Mouse (Mus musculus) ES-Bruce4 (cell line): ENCODE measurements around the gene Dhh. TPM values are rescaled to one million over a fixed set of nuclear protein-coding genes. Genes with fewer than 3 reads are reported as not detected.
A peak's percentile ranks its signal among the peaks of the same experiment; 100 is the strongest.

ENCODE experiments used
- H3K27ac ChIP-seq: 2 replicates; pipeline ENCODE4 v1.5.1; 2012; ENCODE audit warnings: low read length, inconsistent platforms; ENCODE audit not compliant: insufficient read depth
- H3K27me3 ChIP-seq: 2 replicates; pipeline ENCODE4 v1.6.1; 2012; ENCODE audit warnings: mild to moderate bottlenecking, low read length, inconsistent platforms; ENCODE audit not compliant: control insufficient read depth, poor library complexity, insufficient read depth, severe bottlenecking
- H3K36me3 ChIP-seq: 2 replicates; pipeline ENCODE4 v1.6.1; 2012; ENCODE audit warnings: inconsistent platforms, mild to moderate bottlenecking, low read length, moderate library complexity; ENCODE audit not compliant: control insufficient read depth, poor library complexity, insufficient read depth, severe bottlenecking
- H3K4me1 ChIP-seq: one replicate; pipeline ENCODE4 v1.8.1; 2011; ENCODE audit warnings: low read length; ENCODE audit not compliant: control insufficient read depth, insufficient read depth
- H3K4me3 ChIP-seq: 2 replicates; pipeline ENCODE4 v1.5.1; 2011; ENCODE audit warnings: low read depth, mild to moderate bottlenecking, low read length
- H3K9ac ChIP-seq: 2 replicates; pipeline ENCODE4 v1.6.1; 2012; ENCODE audit warnings: low read depth, mild to moderate bottlenecking, inconsistent platforms; ENCODE audit not compliant: poor library complexity, severe bottlenecking
- H3K9me3 ChIP-seq: replicated peaks from 2 replicates; pipeline ENCODE4 v1.6.1; 2012; ENCODE audit warnings: mild to moderate bottlenecking, low read length, inconsistent platforms; ENCODE audit not compliant: control insufficient read depth, poor library complexity, insufficient read depth, severe bottlenecking
- CTCF ChIP-seq: IDR thresholded peaks from one replicate; pipeline ENCODE4 v1.8.1; 2011; ENCODE audit warnings: low read depth, low read length
- EP300 ChIP-seq: IDR thresholded peaks from 2 replicates; pipeline ENCODE4 v1.6.1; 2011; ENCODE audit warnings: low read depth, low read length; ENCODE audit not compliant: insufficient read depth
- POLR2A ChIP-seq: IDR thresholded peaks from one replicate; pipeline ENCODE4 v1.8.1; 2011; ENCODE audit warnings: low read length; ENCODE audit not compliant: insufficient read depth
- polyA plus RNA-seq: library from polyadenylated mRNA; stranded (reverse); fragments of >200 nt; gene quantifications from 2 replicates; pipeline ENCODE4 v1.2.4, GENCODE M21; 2011; ENCODE audit warnings: low read depth; ENCODE audit not compliant: missing spikeins, insufficient read depth, insufficient read length

The Dhh gene
- polyA plus RNA-seq, 1 experiment = 0.40 TPM

GRCm38 (mm10) chr15:98893036-98893435 is 5.3 kb downstream of the Dhh start:
- Histone ChIP-seq H3K9me3 (no peaks in the 10 kb centered on the region), H3K36me3 (no peaks in the 10 kb centered on the region), H3K27ac (no peak overlapping the region), H3K9ac (no peak overlapping the region), H3K27me3 (peaks cover 8% of the 10 kb centered on the region; the same call in 1 of the 2 replicates), H3K4me3 (no peak overlapping the region), H3K4me1 (peaks cover 3% of the 10 kb centered on the region)
- TF ChIP-seq EP300 (no peak), CTCF (no peak), POLR2A (no peak)

- H3K4me3 ChIP-seq = no peak overlapping the region
- no peaks in the 10 kb centered on the region for H3K36me3 ChIP-seq
- H3K27me3 ChIP-seq = peaks cover 8% of the 10 kb centered on the region; the same call in 1 of the 2 replicates
- no peak overlapping the region for H3K27ac ChIP-seq
- H3K9ac ChIP-seq = no peak overlapping the region
- H3K4me1 ChIP-seq = peaks cover 3% of the 10 kb centered on the region
- TF ChIP-seq POLR2A (no peak), EP300 (no peak), CTCF (peak; percentile 45)
- H3K9me3 ChIP-seq = no peaks in the 10 kb centered on the region
These were observed 6.3 kb downstream of the Dhh start for GRCm38 (mm10) chr15:98891907-98892606.

- Histone ChIP-seq H3K4me1 (peaks cover 3% of the 10 kb centered on the region), H3K9ac (peak overlapping the region; percentile 72), H3K36me3 (no peaks in the 10 kb centered on the region), H3K27ac (peak overlapping the region; percentile 44), H3K27me3 (peaks cover 8% of the 10 kb centered on the region; the same call in 1 of the 2 replicates), H3K4me3 (peak overlapping the region; percentile 96), H3K9me3 (no peaks in the 10 kb centered on the region)
- TF ChIP-seq EP300 (peak; percentile 67), CTCF (no peak), POLR2A (peak; percentile 77)
These were observed 7.1 kb downstream of the Dhh start for GRCm38 (mm10) chr15:98891198-98891742.

- Histone ChIP-seq H3K27ac (no peak overlapping the region), H3K4me3 (no peak overlapping the region), H3K36me3 (no peaks in the 10 kb centered on the region), H3K27me3 (no peaks in the 10 kb centered on the region), H3K9ac (no peak overlapping the region), H3K9me3 (no peaks in the 10 kb centered on the region), H3K4me1 (no peaks in the 10 kb centered on the region)
- TF ChIP-seq POLR2A = no peak
- no peak for TF ChIP-seq CTCF
- TF ChIP-seq EP300 = no peak
These were observed 10.8 kb downstream of the Dhh start for GRCm38 (mm10) chr15:98887526-98887925.

- no peaks in the 10 kb centered on the region for H3K4me1 ChIP-seq
- TF ChIP-seq EP300 = no peak
- no peak for TF ChIP-seq POLR2A
- no peak for TF ChIP-seq CTCF
These were observed 11.5 kb downstream of the Dhh start for GRCm38 (mm10) chr15:98886667-98887387.

GRCm38 (mm10) chr15:98884106-98884505 is 14.2 kb downstream of the Dhh start:
- TF ChIP-seq POLR2A (no peak), EP300 (no peak), CTCF (no peak)
- Histone ChIP-seq H3K9ac (no peak overlapping the region), H3K4me3 (no peak overlapping the region), H3K4me1 (no peaks in the 10 kb centered on the region), H3K27me3 (no peaks in the 10 kb centered on the region), H3K27ac (no peak overlapping the region), H3K36me3 (no peaks in the 10 kb centered on the region), H3K9me3 (no peaks in the 10 kb centered on the region)

More at GRCm38 (mm10) chr15:98886667-98887387, 11.5 kb downstream of the Dhh start:
- no peaks in the 10 kb centered on the region for H3K9me3 ChIP-seq
- H3K36me3 ChIP-seq = no peaks in the 10 kb centered on the region
- no peaks in the 10 kb centered on the region for H3K27me3 ChIP-seq
- no peak overlapping the region for H3K9ac ChIP-seq
- H3K27ac ChIP-seq = no peak overlapping the region
- no peak overlapping the region for H3K4me3 ChIP-seq
